ENCODE assay signal across 9 mouse cellular contexts in the genomic region with DNA sequence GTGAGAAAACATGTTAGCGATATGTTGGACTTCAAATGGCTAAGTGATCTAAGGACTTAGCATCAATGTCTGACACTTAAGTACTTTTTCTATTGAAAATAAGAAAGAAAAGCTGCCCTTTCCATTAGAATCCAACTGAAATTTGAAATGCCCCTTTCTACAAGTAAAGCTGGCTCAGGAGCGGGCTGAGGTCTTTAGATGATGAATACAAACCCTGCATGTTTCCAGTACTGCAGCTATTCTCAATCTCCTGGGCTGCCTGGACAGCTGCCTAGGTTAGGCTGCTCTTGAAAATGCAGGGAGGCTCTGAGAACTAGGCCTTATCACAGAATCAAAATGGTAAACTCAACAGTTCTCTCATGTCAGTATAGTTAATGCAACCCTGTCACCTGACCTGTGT. TPM values are rescaled to one million over a fixed set of nuclear protein-coding genes. Genes with fewer than 3 reads are reported as not detected.
DNase-seq lines count a peak whose midpoint lies in the region; ATAC-seq and TF ChIP-seq lines count a peak whose summit lies in the region.
"Had no signal": no experiment of that assay in that cellular context is flagged by ENCODE, and none has a peak within 500 bp of the region (broad histone marks: within the 10 kb centered on the region; RNA-seq: fewer than 3 reads in every experiment).

No protein-coding gene starts in this region.

- WGBS in intestine, embryonic 16.5 days: 85% methylated on average over 2 of the region's 2 CpGs
- WGBS in neural tube, embryonic 13.5 days: 93% methylated on average over 2 of the region's 2 CpGs

- no peaks in the 10 kb centered on the region for H3K36me3 ChIP-seq in intestine, embryonic 16.5 days (ENCODE audit: control insufficient read depth, insufficient read depth, low read length)
- H3K36me3 ChIP-seq in neural tube, embryonic 13.5 days: no peaks in the 10 kb centered on the region

- no peak overlapping the region for H3K27ac ChIP-seq in left cerebral cortex, adult 2 months
- no peak overlapping the region for H3K27ac ChIP-seq in intestine, embryonic 16.5 days (ENCODE audit: low read length)
- no peak overlapping the region for H3K27ac ChIP-seq in neural tube, embryonic 13.5 days (replicated peaks)

- no peak for TF ChIP-seq CTCF in left cerebral cortex, adult 2 months (IDR thresholded peaks at IDR 0.05)

- no peaks in the 10 kb centered on the region for H3K9me3 ChIP-seq in intestine, embryonic 16.5 days (ENCODE audit: control insufficient read depth, low read length)
- no peaks in the 10 kb centered on the region for H3K9me3 ChIP-seq in neural tube, embryonic 13.5 days

- intact Hi-C loops in left cerebral cortex, adult 2 months (cut with DNase I): loop anchor here (5.0 kb wide), 1 partner anchor 208 kb away; no protein-coding TSS in a partner anchor
- intact Hi-C loops in left cerebral cortex, postnatal 14 days (cut with DNase I): no loop called here

- H3K27me3 ChIP-seq in intestine, embryonic 16.5 days (replicated peaks; ENCODE audit: control insufficient read depth, insufficient read depth, low read length): no peaks in the 10 kb centered on the region
- H3K27me3 ChIP-seq in neural tube, embryonic 13.5 days: peaks cover 3% of the 10 kb centered on the region

- DNase-seq in adrenal gland, adult 2 months: peak; percentile 10
- no peak for DNase-seq in adrenal gland, postnatal 4 days (ENCODE audit: low spot score in 2 of 2)
- DNase-seq in left cerebral cortex, adult 2 months (ENCODE audit: extremely low spot score in 1 of 2, low spot score in 2 of 2): no peak
- DNase-seq in left cerebral cortex, postnatal 14 days (ENCODE audit: low spot score in 2 of 2): no peak
- DNase-seq in spleen, postnatal 36 days (ENCODE audit: low spot score in 2 of 2): no peak
- no peak for DNase-seq in gastrocnemius, postnatal 25 days
- DNase-seq: cerebellum, adult 18-20 months had no signal

- ATAC-seq in intestine, embryonic 16.5 days: no peak
- ATAC-seq in neural tube, embryonic 13.5 days (ENCODE audit: low read depth): no peak

- H3K4me2 ChIP-seq in intestine, embryonic 16.5 days (ENCODE audit: low read depth, low read length): peak overlapping the region; percentile 79
- peak overlapping the region; percentile 94 for H3K4me2 ChIP-seq in neural tube, embryonic 13.5 days

- peaks cover 15% of the 10 kb centered on the region for H3K4me1 ChIP-seq in intestine, embryonic 16.5 days (ENCODE audit: control insufficient read depth, insufficient read depth, low read length)
- H3K4me1 ChIP-seq in neural tube, embryonic 13.5 days (replicated peaks): peaks cover 34% of the 10 kb centered on the region

- no peak overlapping the region for H3K9ac ChIP-seq in intestine, embryonic 16.5 days (ENCODE audit: low read depth, low read length)
- H3K9ac ChIP-seq in neural tube, embryonic 13.5 days: peak overlapping the region; percentile 81; the same call in 1 of the 2 replicates

- H3K4me3 ChIP-seq in left cerebral cortex, adult 2 months: peak overlapping the region; percentile 64
- no peak overlapping the region for H3K4me3 ChIP-seq in intestine, embryonic 16.5 days (ENCODE audit: low read length)
- peak overlapping the region; percentile 60 for H3K4me3 ChIP-seq in neural tube, embryonic 13.5 days

RNA-seq across cellular contexts. Expression of a gene that starts 2.8 kb away (rescaled TPM):
- total RNA-seq in adrenal gland, adult 2 months (2021): 10 to 100 TPM; 70.9 to 83.7 TPM
- polyA plus RNA-seq in adrenal gland, adult 2 months (2012; rRNA removed): 15.7 and 16.5 TPM in 2 replicates
- 10 to 100 TPM; 50.6 to 53.4 TPM for total RNA-seq in adrenal gland, postnatal 4 days (2021)
- 10 to 100 TPM; 49.6 to 50.0 TPM for total RNA-seq in left cerebral cortex, adult 2 months (2021)
- 10 to 100 TPM; 43.7 to 45.4 TPM for total RNA-seq in left cerebral cortex, postnatal 14 days (2021)
- polyA plus RNA-seq in intestine, embryonic 16.5 days (2015; fragmentation: Nextera tagmentation; extraction: Ambion mirVana): 4.2 and 4.6 TPM in 2 replicates
- polyA plus RNA-seq in neural tube, embryonic 13.5 days (2015; fragmentation: Nextera tagmentation; extraction: Ambion mirVana): 3.6 and 3.9 TPM in 2 replicates
- total RNA-seq in gastrocnemius, postnatal 25 days (2021): 10 to 100 TPM; 17.4 to 19.0 TPM

RNA-seq across cellular contexts. Expression of a gene that starts 13.4 kb away (rescaled TPM):
- 1 to 10 TPM; 2.8 to 7.0 TPM for total RNA-seq in adrenal gland, adult 2 months (2021)
- polyA plus RNA-seq in adrenal gland, adult 2 months (2012; rRNA removed): 3.3 and 4.5 TPM in 2 replicates
- total RNA-seq in adrenal gland, postnatal 4 days (2021): 10 to 100 TPM; 10.4 to 11.8 TPM
- 10 to 100 TPM; 14.0 to 14.1 TPM for total RNA-seq in left cerebral cortex, adult 2 months (2021)
- total RNA-seq in left cerebral cortex, postnatal 14 days (2021): 10 to 100 TPM; 15.4 TPM
- polyA plus RNA-seq in intestine, embryonic 16.5 days (2015; fragmentation: Nextera tagmentation; extraction: Ambion mirVana): 5.8 TPM in 2 replicates
- 17.3 and 17.6 TPM in 2 replicates for polyA plus RNA-seq in neural tube, embryonic 13.5 days (2015; fragmentation: Nextera tagmentation; extraction: Ambion mirVana)
- total RNA-seq in gastrocnemius, postnatal 25 days (2021): 1 to 10 TPM; 1.0 to 1.9 TPM

RNA-seq across cellular contexts. Expression of a gene that starts 17.4 kb away (rescaled TPM):
- 100 to 1,000 TPM in 1 of 2 experiments, 10 to 100 TPM in 1; 88.4 to 175 TPM for total RNA-seq in adrenal gland, adult 2 months (2021)
- 70.3 and 91.9 TPM in 2 replicates for polyA plus RNA-seq in adrenal gland, adult 2 months (2012; rRNA removed)
- total RNA-seq in adrenal gland, postnatal 4 days (2021): 10 to 100 TPM; 58.4 to 64.4 TPM
- 10 to 100 TPM; 72.3 to 88.2 TPM for total RNA-seq in left cerebral cortex, adult 2 months (2021)
- total RNA-seq in left cerebral cortex, postnatal 14 days (2021): 10 to 100 TPM; 71.3 to 71.5 TPM
- polyA plus RNA-seq in intestine, embryonic 16.5 days (2015; fragmentation: Nextera tagmentation; extraction: Ambion mirVana): 30.4 and 32.5 TPM in 2 replicates
- 8.5 and 9.9 TPM in 2 replicates for polyA plus RNA-seq in neural tube, embryonic 13.5 days (2015; fragmentation: Nextera tagmentation; extraction: Ambion mirVana)
- total RNA-seq in gastrocnemius, postnatal 25 days (2021): 10 to 100 TPM; 23.7 to 29.7 TPM

RNA-seq across cellular contexts. Expression of a gene that starts 17.4 kb away (rescaled TPM):
- 10 to 100 TPM in 1 of 2 experiments, 1 to 10 TPM in 1; 6.3 to 14.3 TPM for total RNA-seq in adrenal gland, adult 2 months (2021)
- 21.4 and 24.7 TPM in 2 replicates for polyA plus RNA-seq in adrenal gland, adult 2 months (2012; rRNA removed)
- total RNA-seq in adrenal gland, postnatal 4 days (2021): 1 to 10 TPM; 8.7 to 8.9 TPM
- total RNA-seq in left cerebral cortex, adult 2 months (2021): 10 to 100 TPM; 16.5 to 19.0 TPM
- total RNA-seq in left cerebral cortex, postnatal 14 days (2021): 10 to 100 TPM; 14.1 to 14.7 TPM
- 2.1 and 2.3 TPM in 2 replicates for polyA plus RNA-seq in intestine, embryonic 16.5 days (2015; fragmentation: Nextera tagmentation; extraction: Ambion mirVana)
- 0.98 and 1.6 TPM in 2 replicates for polyA plus RNA-seq in neural tube, embryonic 13.5 days (2015; fragmentation: Nextera tagmentation; extraction: Ambion mirVana)
- 1 to 10 TPM; 3.2 to 3.9 TPM for total RNA-seq in gastrocnemius, postnatal 25 days (2021)

RNA-seq across cellular contexts. Expression of a gene that starts 52.0 kb away (rescaled TPM):
- 10 to 100 TPM; 18.9 to 24.2 TPM for total RNA-seq in adrenal gland, adult 2 months (2021)
- polyA plus RNA-seq in adrenal gland, adult 2 months (2012; rRNA removed): 16.3 and 19.2 TPM in 2 replicates
- total RNA-seq in adrenal gland, postnatal 4 days (2021): 10 to 100 TPM; 13.4 to 14.2 TPM
- total RNA-seq in left cerebral cortex, adult 2 months (2021): 100 to 1,000 TPM; 186 to 209 TPM
- total RNA-seq in left cerebral cortex, postnatal 14 days (2021): 100 to 1,000 TPM; 132 to 143 TPM
- 2.2 and 2.3 TPM in 2 replicates for polyA plus RNA-seq in intestine, embryonic 16.5 days (2015; fragmentation: Nextera tagmentation; extraction: Ambion mirVana)
- 3.0 and 4.2 TPM in 2 replicates for polyA plus RNA-seq in neural tube, embryonic 13.5 days (2015; fragmentation: Nextera tagmentation; extraction: Ambion mirVana)
- 1 to 10 TPM; 4.7 to 4.9 TPM for total RNA-seq in gastrocnemius, postnatal 25 days (2021)
